Mouse (Mus musculus): ENCODE results near the gene D10Wsu102e. TPM values are rescaled to one million over a fixed set of nuclear protein-coding genes. Genes with fewer than 3 reads are reported as not detected.
"Not testable (repeated sequence)": the region's sequence is repeated elsewhere in the genome, so short reads cannot be mapped to it uniquely, and the experiment has no call there.

The D10Wsu102e gene
- polyA plus RNA-seq, 1 experiment from 2014 or later: 0.90 TPM

- DNase-seq (ENCODE audit: low read depth, low spot score) (no peak), ATAC-seq (no peak)
- ChIA-PET POLR2A (interaction anchor here (0.6 kb wide), 1 partner anchor 24 kb away, joined by 3 read pairs; no protein-coding TSS in a partner anchor), CTCF (interaction anchor here (1.2 kb wide), 1 partner anchor 9 kb away, joined by 4 read pairs; no protein-coding TSS in a partner anchor)
- no peaks in the 10 kb centered on the region for H3K27me3 ChIP-seq
- in situ Hi-C loops (cut with MboI; ENCODE audit: low pct_unique_long_range_greater_than_20kb): loop anchor here (5.0 kb wide), 1 partner anchor 179 kb away; the partner anchor contains the start of gene Washc4
- no peak for TF ChIP-seq CTCF (IDR thresholded peaks at IDR 0.05)
Measured at GRCm38 (mm10) chr10:83363451-83363850, 3.4 kb downstream of the D10Wsu102e start.

- no peak for TF ChIP-seq CTCF (IDR thresholded peaks at IDR 0.05)
- ATAC-seq (no peak), DNase-seq (ENCODE audit: low read depth, low spot score) (no peak)
- no peaks in the 10 kb centered on the region for H3K27me3 ChIP-seq
- in situ Hi-C loops (cut with MboI; ENCODE audit: low pct_unique_long_range_greater_than_20kb): no loop called here
- CTCF ChIA-PET: no interaction called here
- POLR2A ChIA-PET: no interaction called here
Measured at GRCm38 (mm10) chr10:83368918-83369317, 8.9 kb downstream of the D10Wsu102e start.

- ATAC-seq (no peak), DNase-seq (ENCODE audit: low read depth, low spot score) (no peak)
- ChIA-PET POLR2A (no interaction called here), CTCF (no interaction called here)
- in situ Hi-C loops (cut with MboI; ENCODE audit: low pct_unique_long_range_greater_than_20kb): no loop called here
- H3K27me3 ChIP-seq: no peaks in the 10 kb centered on the region
- no peak for TF ChIP-seq CTCF (IDR thresholded peaks at IDR 0.05)
Measured at GRCm38 (mm10) chr10:83374045-83374656, 14.1 kb downstream of the D10Wsu102e start.

- DNase-seq (ENCODE audit: low read depth, low spot score); CTCF ChIA-PET; ATAC-seq; H3K27me3 ChIP-seq; POLR2A ChIA-PET; in situ Hi-C loops (cut with MboI; ENCODE audit: low pct_unique_long_range_greater_than_20kb): not testable (repeated sequence)
Measured at GRCm38 (mm10) chr10:83375458-83375857, 15.4 kb downstream of the D10Wsu102e start.

GRCm38 (mm10) chr10:83376911-83377682 lies 17.1 kb downstream of the D10Wsu102e start:
- no peak for DNase-seq (ENCODE audit: low read depth, low spot score)
- no peak for ATAC-seq
- ChIA-PET CTCF (no interaction called here), POLR2A (no interaction called here)
- no peaks in the 10 kb centered on the region for H3K27me3 ChIP-seq
- in situ Hi-C loops (cut with MboI; ENCODE audit: low pct_unique_long_range_greater_than_20kb): no loop called here
- TF ChIP-seq CTCF (IDR thresholded peaks at IDR 0.05): no peak

- DNase-seq (ENCODE audit: low read depth, low spot score): no peak
- in situ Hi-C loops (cut with MboI; ENCODE audit: low pct_unique_long_range_greater_than_20kb): no loop called here
- CTCF ChIA-PET: interaction anchor here (0.8 kb wide), 1 partner anchor 19 kb away, joined by 3 read pairs; no protein-coding TSS in a partner anchor
- no peak for ATAC-seq
- no peak for TF ChIP-seq CTCF (IDR thresholded peaks at IDR 0.05)
- H3K27me3 ChIP-seq: no peaks in the 10 kb centered on the region
- POLR2A ChIA-PET: no interaction called here
Measured at GRCm38 (mm10) chr10:83378083-83378833, 18.2 kb downstream of the D10Wsu102e start.

- no peaks in the 10 kb centered on the region for H3K27me3 ChIP-seq
- DNase-seq (ENCODE audit: low read depth, low spot score) (no peak), ATAC-seq (no peak)
- CTCF ChIA-PET: no interaction called here
- in situ Hi-C loops (cut with MboI; ENCODE audit: low pct_unique_long_range_greater_than_20kb): loop anchor here (5.0 kb wide), 1 partner anchor 72 kb away; no protein-coding TSS in a partner anchor
- no peak for TF ChIP-seq CTCF (IDR thresholded peaks at IDR 0.05)
- POLR2A ChIA-PET: no interaction called here
Measured at GRCm38 (mm10) chr10:83380501-83380900, 20.5 kb downstream of the D10Wsu102e start.

- no peak for DNase-seq (ENCODE audit: low read depth, low spot score)
- no peak for ATAC-seq
- POLR2A ChIA-PET: no interaction called here
- no peak for TF ChIP-seq CTCF (IDR thresholded peaks at IDR 0.05)
- no peaks in the 10 kb centered on the region for H3K27me3 ChIP-seq
- in situ Hi-C loops (cut with MboI; ENCODE audit: low pct_unique_long_range_greater_than_20kb): loop anchor here (5.0 kb wide), 1 partner anchor 70 kb away; no protein-coding TSS in a partner anchor
- CTCF ChIA-PET: interaction anchor here (1.0 kb wide), 1 partner anchor 126 kb away, joined by 3 read pairs; no protein-coding TSS in a partner anchor
Measured at GRCm38 (mm10) chr10:83382528-83382927, 22.5 kb downstream of the D10Wsu102e start.

- CTCF ChIA-PET: interaction anchor here (1.0 kb wide), 1 partner anchor 126 kb away, joined by 3 read pairs; no protein-coding TSS in a partner anchor
Measured at GRCm38 (mm10) chr10:83382988-83383387, 23.0 kb downstream of the D10Wsu102e start.

GRCm38 (mm10) chr10:83383863-83384262 lies 23.8 kb downstream of the D10Wsu102e start:
- no peak for TF ChIP-seq CTCF (IDR thresholded peaks at IDR 0.05)
- in situ Hi-C loops (cut with MboI; ENCODE audit: low pct_unique_long_range_greater_than_20kb): loop anchor here (5.0 kb wide), 1 partner anchor 68 kb away; no protein-coding TSS in a partner anchor
- H3K27me3 ChIP-seq: no peaks in the 10 kb centered on the region
- CTCF ChIA-PET: no interaction called here
- ATAC-seq (no peak), DNase-seq (ENCODE audit: low read depth, low spot score) (no peak)
- POLR2A ChIA-PET: no interaction called here

More at GRCm38 (mm10) chr10:83382988-83383387, 23.0 kb downstream of the D10Wsu102e start:
- H3K27me3 ChIP-seq: no peaks in the 10 kb centered on the region
- no peak for TF ChIP-seq CTCF (IDR thresholded peaks at IDR 0.05)
- POLR2A ChIA-PET: no interaction called here
- in situ Hi-C loops (cut with MboI; ENCODE audit: low pct_unique_long_range_greater_than_20kb): loop anchor here (5.0 kb wide), 1 partner anchor 69 kb away; no protein-coding TSS in a partner anchor
- DNase-seq (ENCODE audit: low read depth, low spot score) (no peak), ATAC-seq (no peak)

Data from Patski (cell line).